Mouse (Mus musculus): ENCODE measurements around the gene Rnf34. TPM values are rescaled to one million over a fixed set of nuclear protein-coding genes. Genes with fewer than 3 reads are reported as not detected.

Gene Rnf34
- 13.8 and 17.7 TPM in 2 replicates for polyA plus RNA-seq (2012)

DNA sequence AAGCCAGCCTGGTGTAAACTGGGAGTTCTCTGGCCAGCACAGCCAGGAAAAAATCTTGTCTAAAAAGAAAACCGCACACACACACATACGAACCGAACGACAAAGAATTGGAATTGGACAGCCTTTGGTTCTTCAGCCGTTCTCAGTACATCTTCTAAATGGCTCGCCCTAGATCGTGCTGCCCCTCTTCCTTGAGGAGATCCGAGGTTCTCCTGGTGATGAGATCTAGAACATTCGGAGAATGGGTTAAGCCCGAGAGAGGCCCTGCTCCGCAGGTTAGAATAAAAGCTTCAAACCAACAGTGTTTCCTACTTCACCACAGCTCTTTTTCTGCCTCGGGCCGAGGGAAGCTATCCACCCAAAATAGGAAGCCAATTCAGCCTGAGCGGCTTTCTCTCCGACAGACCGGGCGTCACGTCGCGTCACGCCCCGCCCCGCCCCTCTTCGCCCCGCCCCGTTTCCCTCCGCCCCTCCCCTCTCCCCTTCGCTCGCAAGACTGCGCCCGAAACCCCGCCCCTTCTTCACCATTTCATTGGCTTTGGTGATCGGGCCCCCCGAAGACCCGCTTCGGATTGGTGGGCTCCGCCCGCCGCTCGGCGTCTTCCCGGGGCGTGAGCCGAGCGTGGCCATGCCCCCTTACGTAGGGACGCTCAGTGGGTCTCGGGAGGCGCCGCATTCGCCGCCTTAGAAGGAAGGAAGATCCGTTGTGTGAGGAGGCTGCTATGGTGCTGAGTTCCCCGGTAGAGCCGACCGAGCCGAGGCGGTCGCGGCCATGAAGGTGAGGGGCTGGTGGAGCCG, at the start of gene Rnf34:
Rnf34 (plus strand) TSS at position 528 of the 798 bp plus-strand sequence.
- no peak for TF ChIP-seq GATA1 (IDR thresholded peaks at IDR 0.05; ENCODE audit: low read length)

DNA sequence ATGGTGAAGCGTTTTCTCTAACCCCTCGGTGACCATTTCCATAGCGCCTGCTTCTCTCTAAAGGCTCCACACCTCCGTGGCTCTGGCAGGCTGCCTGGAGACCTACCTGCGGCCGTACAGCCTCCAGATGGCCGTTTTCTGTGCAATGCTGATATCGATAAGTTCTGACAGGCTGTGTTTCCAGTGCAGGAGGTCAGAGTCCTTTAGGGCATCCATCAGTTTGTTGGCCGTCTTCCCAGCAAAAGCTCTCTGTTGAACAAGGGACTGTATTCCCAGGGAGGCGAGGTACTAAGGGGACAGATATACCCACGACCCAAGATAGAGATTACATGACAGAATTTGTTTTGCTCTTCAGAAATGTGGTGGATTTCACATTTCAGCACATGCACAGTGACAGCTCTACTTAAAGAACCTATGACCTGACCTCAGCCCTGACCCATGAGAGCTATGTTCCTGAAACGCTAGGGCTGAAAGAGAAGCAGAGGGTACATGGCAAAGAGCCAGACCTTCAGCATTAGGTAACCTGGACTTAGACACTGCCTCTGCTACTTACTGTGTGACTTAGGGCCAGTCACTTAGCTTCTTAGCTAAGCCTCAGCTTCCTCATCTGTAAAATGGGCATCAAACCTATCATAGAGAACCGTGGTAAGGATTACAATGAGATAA, 49.4 kb upstream of the Rnf34 start:
- no peak for TF ChIP-seq GATA1 (IDR thresholded peaks at IDR 0.05; ENCODE audit: low read length)

DNA sequence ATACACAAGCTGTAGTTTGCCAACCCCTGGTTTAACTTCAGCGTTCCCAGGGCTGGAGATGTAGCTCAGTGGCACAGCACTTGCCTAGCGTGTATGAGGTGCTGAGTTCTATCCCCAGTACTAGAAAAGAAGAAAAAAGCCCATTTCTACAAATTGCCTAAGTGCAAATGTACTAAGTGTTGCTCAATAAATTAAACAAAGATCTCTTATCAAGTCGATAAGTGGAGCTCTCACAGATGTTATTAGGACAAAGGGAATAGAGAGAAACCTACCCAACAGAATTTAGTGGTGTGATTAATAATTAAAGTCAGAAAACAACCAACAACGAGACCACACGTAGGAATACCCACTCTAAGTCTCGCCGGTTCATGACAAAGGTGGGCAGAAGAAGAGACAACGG, 48.2 kb upstream of the Rnf34 start:
- TF ChIP-seq GATA1 (IDR thresholded peaks at IDR 0.05; ENCODE audit: low read length), result no peak

DNA sequence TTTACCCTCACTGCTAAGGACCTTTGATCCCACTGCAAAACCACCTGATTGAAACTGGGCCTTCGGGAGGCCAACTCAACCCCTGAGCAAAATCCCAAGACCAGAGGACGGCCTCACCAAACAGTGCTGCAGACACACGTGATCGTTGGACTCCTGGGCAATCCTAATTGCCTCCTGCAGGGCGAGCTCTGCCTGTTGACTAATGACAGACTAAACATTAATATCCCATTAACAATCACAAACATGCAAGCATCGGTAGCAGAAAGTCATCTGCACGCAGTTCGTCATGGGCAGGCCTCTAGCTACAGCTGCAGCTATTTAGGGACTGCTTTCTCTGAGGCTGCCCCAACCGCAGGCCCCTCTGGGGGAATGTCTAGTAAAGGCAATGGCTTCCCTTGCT, 47.1 kb upstream of the Rnf34 start:
- TF ChIP-seq GATA1 (IDR thresholded peaks at IDR 0.05; ENCODE audit: low read length), result no peak

DNA sequence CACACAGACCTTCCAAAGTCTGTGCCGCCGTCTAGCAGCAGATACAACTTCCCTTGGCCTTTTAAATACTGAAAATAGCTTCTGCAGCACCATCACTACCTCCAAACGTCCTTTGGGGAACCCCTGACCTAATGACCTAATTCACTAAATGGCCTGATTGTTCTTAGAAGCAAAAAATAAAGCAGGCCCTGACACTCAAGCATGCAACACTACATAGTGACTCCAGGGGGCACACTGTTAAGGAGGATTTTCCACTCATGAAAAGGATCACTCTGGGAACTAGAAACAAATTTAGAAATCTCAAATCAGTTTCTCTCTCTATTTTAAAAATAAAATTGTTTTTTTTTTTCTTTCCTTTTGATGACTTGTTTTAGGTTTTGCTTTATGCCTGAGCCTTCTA, 44.3 kb upstream of the Rnf34 start:
- no peak for TF ChIP-seq GATA1 (IDR thresholded peaks at IDR 0.05; ENCODE audit: low read length)

DNA sequence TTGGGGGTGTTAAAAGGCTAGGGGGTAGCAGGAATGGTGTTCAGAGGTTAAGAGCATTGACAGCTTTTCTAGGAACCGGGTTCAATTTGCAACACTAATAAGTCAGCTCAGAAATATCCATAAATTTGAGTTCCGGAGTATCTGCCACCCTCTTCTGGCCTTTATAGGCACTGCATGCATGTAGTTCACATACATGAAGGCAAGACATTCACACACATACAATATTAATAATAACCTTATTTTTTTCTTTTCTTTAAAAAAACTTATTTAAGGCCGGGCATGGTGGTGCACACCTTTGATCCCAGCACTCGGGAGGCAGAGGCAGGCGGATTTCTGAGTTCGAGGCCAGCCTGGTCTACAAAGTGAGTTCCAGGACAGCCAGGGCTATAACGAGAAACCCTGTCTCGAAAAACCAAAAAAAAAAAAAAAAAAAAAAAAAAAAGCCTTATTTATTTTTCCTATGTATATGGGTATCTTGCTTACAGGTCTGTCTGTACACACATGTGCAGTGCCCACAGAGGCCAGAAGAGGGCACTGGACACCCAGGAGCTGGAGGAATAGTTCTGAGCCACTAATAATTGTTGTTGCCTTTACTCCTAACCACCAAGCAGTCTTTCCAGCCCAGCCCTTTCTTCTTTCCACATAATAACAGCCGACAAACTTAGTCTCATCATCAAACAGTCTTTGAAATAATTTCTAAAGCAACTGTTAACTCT, 38.3 kb upstream of the Rnf34 start:
- TF ChIP-seq GATA1 (IDR thresholded peaks at IDR 0.05; ENCODE audit: low read length), result no peak

DNA sequence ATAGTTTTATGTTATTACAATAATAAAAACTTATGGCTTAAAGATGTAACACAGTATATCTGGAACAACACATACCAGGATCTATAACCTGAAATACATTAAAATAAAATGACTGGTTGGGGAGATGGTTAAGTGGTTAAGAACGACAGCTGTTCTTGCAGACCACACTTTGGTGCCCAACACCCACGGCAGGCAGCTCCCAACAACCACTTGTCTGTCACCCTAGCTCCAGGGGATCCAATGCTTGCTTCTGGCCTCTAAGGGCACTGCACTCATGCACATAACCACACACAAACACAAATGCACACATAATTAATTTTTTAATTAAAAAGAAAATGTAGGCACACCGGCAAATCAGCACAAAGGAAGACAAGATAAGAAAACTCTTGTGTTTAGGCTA, 37.1 kb upstream of the Rnf34 start:
- no peak for TF ChIP-seq GATA1 (IDR thresholded peaks at IDR 0.05; ENCODE audit: low read length)

DNA sequence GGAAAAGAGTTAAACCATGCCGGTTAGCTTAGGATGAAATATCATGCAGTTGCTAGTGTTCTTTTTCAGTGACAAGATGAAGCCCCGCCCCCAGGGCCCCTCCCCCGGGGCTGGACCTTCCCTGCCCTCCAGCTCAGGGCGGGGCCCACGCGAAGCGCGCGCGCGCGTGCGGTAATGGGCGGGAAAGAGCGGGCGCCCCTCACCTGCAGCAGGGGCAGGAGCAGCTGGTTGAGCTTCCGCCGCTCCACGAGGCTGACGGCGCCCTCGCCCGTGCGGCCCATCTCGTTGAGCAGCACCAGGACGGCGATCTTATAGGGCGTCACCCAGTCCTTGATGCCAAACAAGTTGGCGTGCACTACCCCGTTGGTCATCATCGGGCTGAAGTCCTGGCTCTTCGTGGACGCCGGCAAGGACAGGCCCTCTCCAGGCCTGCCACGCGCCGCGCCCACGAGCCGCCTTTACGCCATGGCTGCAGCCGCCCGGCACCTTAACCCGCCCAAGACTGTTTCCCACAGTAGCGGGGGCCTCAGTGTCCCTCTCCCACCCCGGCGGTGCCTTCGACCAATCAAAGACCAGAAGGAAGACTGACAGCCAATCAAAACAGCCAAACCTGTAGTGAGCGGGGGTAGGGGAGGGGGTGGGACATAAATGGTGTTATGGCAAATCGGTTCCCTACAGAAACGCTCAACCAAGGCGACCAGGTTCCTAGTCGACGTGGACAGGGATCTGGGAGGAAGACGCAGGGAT, 28.9 kb upstream of the Rnf34 start, which contains the start of gene Anapc5:
Anapc5 (minus strand) TSS at position 563 of the 747 bp plus-strand sequence.
- TF ChIP-seq GATA1 (IDR thresholded peaks at IDR 0.05; ENCODE audit: low read length), result no peak

DNA sequence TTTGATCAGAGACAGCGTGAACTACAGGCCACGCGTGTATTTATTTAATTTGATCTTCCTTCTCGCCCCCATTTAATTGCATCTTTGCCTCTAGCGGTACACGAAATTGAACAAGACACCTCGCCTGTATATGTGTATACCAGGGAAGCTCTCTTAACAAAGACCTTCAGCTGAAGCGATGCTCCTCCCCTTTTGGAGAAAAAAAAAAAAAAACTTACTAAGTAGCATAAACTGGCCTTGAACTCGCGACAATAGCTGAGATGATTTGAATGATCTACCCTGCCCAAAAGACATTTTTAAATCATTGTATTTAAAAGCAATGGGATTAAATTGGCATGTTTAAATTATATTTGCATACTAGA, 28.3 kb upstream of the Rnf34 start:
- TF ChIP-seq GATA1 (IDR thresholded peaks at IDR 0.05; ENCODE audit: low read length), result no peak

DNA sequence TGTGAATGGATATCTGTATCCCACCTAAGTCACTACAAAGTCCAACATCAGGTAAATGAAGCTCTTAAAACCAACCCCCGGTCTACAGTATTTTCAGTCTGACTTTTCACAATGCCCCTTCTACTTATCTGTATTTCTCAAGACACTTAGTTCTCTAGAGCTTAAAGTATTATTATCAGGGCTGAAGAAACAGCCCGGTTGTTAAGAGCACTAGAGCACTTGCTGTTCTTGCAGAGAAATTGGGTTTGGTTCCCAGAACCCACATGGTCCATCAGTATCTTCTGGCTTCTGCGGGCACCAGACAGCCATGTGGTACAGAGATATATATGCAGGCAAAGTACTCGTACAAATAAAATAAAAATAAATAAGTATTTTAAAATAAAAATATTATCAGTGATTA, 27.4 kb upstream of the Rnf34 start:
- no peak for TF ChIP-seq GATA1 (IDR thresholded peaks at IDR 0.05; ENCODE audit: low read length)

DNA sequence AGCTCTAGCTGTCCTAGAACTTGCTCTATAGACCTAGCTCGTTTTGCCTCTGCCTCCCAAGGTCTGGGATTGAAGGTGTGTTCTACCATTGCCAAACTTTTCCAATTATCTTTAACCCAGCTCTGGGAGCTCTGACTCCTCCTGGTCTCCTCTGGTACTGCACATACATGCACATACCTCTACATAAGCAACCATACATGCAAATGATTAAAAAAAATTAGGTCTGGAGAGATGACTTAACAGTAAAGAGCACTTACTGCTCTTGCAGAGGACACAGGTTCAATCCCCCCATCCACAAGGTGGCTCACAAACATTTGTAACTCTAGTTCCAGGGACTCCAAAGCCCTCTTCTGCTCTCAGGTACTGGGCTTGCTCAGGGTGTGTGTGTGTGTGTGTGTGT, 25.9 kb upstream of the Rnf34 start:
- TF ChIP-seq GATA1 (IDR thresholded peaks at IDR 0.05; ENCODE audit: low read length), result no peak

DNA sequence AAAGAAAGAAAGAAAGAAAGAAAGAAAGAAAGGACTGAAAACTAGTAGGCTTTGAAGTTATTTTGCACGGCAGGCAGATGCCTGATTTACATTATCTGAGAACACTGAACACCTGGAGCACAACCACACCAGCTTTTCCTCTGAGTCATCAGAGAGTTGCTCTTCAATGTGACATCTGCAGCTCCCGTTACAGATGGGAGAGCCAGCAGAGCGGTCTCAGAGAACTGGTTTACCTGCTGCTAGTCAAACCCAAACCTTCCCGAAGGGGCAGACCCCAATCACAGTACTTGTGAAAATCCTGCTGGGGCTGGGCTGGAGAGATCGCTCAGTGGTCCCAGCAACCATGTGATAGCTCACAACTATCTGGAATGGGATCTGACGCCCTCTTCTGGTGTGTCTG, 25.4 kb upstream of the Rnf34 start:
- no peak for TF ChIP-seq GATA1 (IDR thresholded peaks at IDR 0.05; ENCODE audit: low read length)

DNA sequence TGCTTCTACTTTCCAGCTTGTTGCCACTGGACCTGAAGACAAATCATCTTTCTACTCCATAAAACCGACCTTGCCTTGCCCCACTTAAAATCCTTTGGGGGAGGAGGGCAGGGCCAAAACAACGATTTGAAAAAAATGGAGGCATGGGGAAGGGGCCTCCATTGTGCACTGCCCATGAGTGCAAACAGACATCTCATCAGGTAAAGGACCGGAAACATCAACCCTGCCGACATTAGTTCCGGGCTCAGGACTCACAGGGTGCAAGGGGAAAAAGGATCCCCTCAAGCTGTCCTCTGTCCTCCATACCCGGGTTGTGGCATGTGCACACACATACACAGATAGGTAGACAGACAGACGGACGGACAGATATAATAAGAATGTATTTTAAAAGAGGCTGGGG, 24.7 kb upstream of the Rnf34 start:
- no peak for TF ChIP-seq GATA1 (IDR thresholded peaks at IDR 0.05; ENCODE audit: low read length)

DNA sequence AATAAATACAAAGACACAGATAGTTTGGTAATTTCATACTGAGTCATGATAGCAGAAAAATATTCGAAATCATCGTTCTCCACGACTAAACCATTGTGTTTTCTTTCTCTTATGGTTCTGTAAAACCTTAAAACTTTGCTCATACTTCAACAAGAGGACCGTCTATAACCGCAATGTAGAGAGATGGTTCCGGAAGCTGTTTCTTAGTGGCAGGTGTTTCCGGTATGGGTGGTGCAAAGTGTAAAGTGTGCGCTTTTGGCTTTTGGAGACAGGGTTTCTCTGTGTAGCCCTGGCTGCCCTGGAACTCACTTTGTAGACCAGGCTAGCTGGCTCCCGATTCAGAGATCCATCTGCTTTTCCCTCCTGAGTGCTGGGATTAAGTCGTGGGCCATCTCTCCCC, 17.3 kb upstream of the Rnf34 start:
- TF ChIP-seq GATA1 (IDR thresholded peaks at IDR 0.05; ENCODE audit: low read length), result no peak

DNA sequence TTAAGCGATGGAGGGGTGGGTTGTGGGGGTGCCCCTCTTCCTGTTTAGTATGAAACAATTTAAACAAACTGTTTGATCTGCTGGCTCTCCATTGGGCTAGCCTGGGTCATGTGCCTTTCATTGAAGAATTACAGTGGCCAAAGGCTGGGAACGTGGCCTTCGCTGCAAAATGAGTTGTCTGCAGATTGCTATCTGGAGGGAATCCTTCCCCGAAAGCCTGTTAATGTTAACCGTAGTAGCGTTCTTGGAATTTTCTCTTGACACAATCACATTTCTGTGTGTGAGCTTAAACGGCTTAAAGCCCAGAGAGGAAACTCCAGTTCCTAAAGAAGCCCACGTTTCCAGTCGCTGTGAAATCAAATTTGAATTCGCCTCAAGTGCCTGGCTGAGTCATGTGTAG, 16.9 kb upstream of the Rnf34 start:
- no peak for TF ChIP-seq GATA1 (IDR thresholded peaks at IDR 0.05; ENCODE audit: low read length)

DNA sequence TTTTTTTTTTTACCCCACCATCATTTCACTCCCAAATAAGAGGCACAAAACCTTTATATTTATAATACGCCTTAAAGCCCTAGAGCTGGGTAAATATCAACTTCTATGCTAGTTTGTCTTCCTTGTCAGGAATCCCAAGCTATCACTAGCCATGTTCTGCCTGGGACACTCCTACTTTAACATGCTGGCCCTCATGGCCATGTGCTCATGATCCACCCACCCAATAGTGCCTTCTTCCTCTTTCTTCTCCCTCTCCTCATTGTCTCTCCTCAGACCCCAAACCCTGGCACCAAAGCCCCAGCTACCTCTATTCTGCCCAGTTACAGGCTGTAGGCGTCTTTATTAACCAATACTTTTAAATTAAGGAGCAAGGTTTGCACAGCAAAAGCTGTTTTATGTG, 8.7 kb upstream of the Rnf34 start:
- no peak for TF ChIP-seq GATA1 (IDR thresholded peaks at IDR 0.05; ENCODE audit: low read length)
